Mouse (Mus musculus) adrenal gland, adult (tissue): ENCODE results near the gene Krt32.

Experiments used
- DNase-seq, 2 experiments: peaks; one replicate each; pipeline ENCODE4 v3.0.0; 2022 to 2023; ENCODE audit warnings: low spot score in 1 of 2; ENCODE audit not compliant: inconsistent age in 2 of 2

Gene Krt32

DNA sequence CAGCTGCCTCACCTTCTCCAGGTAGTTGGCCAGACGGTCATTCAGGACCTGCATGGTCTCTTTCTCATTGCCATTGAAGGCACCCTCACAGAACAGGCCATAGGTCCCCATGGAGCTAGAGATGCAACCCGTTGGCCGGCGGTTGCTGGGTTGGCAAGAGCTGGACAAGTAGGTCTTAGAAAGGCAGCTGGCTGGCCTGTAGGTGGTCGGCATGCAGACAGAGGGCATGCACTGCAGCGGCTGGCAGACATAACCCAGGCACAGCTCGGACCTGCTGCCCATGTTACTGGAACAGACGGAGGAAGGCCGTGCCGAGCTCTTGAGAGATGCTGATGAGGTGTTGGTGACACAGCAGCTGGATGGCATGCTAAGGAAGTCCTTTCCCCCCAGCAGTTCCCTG, at the start of gene Krt32:
TSS of gene Krt32 (minus strand) at position 366 of the 400 bp plus-strand sequence.
- no peak for DNase-seq

DNA sequence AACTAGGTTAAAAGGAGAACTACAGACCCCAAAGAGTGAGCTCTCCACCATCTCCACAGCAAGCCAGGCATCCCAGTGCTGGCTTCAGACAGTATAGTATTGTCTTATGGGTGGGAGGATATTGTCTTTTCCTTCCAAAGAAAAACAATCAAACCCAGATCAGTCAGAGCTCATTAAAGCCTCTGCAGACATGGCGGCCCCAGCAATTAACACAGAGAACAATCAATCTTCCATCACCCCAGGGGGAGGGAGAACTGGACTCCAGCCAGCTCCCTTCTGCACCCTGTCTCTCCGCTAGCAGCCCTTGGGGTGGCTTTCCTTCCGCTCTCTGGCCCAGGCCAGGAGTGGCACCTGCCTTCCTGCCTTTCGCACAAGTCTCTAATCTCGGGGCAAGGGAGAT, 49.7 kb upstream of the Krt32 start:
- no peak for DNase-seq

DNA sequence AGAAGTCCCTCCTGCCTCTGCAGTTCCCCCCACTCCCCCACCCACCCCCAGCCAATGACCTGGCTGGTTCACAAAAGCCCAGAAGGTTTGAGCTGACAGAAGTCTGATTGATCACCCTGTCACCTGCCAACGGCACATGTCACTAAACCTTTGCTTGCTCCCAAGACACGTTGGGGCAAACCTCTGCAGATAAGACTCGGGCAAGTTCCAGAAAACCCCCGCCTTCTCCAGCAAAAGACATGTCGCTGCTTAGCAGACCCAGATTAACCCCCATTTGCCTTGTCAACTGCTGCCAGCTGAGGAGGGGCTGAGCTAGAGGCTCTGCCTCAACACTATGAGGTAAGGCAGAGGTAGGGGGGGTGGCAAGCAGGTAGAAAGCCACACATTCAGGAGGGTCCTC, 48.5 kb upstream of the Krt32 start:
- no peak for DNase-seq

DNA sequence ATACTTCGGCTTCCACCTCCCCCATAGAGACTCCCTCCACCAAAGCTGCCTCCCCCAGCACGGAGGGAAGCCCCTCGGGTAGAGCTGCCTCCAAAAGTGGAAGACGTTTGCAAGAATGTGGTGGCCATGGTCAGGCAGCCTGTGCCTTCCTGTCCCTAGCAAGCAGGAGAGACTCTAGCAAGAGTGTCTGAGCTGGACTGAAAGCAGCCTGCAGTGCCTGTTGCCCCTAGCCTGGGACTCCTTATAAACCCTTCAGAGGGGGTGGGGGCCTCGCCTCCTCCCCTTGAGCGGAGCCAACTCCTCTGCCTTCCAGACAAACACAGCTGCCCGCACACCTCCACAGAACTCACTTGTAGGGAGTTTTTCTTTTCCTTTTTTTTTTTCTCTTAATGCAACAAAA, 47.7 kb upstream of the Krt32 start, which contains the start of gene Krt15:
TSS of gene Krt15 (minus strand) at position 198 of the 400 bp plus-strand sequence.
- no peak for DNase-seq

DNA sequence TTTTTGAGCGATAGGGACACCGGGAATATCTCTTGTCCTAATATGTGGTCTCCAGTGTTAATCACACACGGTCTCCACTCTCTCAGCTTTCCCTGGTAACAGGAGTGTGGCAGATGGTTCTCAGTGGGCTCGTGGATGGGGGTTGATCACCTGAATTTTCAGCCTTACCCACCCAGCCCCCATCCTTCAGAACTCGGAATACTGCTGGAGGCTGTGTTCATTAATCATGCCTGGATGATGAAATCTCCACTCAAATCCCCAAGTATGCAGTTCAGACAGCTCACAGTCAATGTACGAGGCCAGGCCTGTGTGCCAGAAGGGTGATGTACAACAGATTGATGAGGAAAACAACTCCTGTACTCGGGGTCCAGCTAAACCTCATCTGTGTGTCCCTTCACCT, 36.9 kb upstream of the Krt32 start:
- peak in 1 of 2 experiments; percentile 39 for DNase-seq

DNA sequence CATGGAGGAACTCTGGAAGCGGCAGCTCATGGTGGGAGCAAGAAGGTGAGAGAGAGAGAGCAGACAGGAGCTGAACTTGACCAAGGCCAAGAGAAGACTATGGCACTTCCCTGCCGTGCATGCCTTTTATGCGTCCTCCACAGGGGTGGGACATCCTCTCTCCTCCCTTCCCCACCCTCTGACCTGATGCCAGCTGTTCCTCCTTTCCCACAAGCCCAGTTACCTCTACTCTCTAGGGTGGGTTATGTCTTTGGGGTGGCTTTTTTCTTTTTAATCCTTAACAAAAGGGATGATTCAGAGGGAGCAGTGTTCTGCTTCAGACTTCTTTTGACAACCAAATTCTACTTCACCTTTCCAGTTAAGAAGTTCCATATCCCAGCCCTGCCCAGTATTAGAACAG, 33.4 kb upstream of the Krt32 start, which contains the start of gene Krt13:
TSS of gene Krt13 (minus strand) at position 101 of the 400 bp plus-strand sequence.
- DNase-seq, result no peak

DNA sequence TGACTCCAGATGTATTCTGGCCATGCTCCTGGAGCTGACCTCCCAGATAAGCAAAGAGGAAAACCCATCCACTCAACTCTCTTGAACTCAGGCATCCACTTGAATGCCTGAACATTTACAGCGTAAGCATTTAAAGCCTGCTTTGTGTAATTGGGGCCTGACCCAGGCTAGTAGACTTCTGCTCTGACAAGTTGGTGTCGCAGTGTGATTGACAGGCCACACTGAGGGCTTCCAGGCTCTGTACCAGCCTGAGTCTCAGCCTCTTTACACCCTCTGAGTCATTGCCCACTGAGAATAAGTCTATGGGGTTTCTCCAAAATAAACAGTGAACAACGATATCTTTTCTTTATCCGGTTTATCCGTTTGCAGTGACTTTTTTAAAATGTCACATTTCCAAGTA, 32.3 kb upstream of the Krt32 start:
- no peak for DNase-seq

DNA sequence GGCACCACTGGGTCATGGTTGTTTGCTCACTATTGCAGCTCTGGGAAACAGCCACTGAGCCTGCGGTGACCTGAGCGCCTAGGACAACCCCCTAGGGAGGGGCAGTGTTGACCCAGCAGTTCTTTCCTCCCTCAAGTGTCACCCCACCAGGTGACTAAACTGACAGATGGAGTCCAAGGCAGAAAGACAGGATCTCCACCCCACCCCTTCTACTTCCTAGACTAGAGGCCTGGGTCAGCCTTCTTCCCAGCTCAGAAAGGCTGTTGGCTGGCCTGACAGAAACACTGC, 25.7 kb upstream of the Krt32 start:
- peak; percentile 45 to 72 for DNase-seq

DNA sequence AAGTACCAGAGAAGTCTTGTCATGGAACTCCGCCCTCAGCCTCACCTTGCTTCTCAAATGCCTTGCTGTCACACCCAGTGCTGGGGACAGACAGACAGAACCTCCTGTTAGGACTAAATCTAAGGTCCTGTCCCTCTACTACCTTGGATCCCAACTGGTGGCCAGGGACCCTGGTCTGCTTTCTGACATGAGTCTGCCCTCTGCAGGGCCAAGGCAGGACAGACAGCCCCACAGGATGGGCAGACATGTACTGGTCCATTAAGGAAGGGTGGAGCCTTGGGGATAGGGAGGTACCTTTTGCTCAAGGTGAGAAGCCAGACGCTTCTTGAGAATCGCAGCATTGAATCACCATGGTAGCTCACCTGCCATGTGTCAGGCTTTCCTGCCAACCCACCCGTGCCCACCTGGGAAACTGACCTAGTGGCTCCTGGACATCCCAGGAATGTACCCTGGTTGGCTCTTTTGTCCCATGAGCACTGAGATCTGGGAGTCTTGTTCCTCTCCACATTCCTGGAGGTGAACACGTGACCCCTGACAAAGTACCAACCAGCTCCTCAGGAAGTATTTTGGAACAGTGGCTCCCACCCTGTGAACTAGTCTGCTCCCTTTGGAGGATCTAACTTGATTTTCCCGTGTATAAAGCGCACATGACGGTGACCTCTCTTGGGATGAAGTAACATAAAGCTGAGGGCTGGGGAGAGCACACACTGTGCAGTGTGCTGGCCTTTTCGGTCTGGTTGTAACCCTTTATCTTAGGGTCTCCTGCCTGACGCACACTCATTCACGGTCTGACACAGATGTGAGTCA, 25.1 kb upstream of the Krt32 start:
- no peak for DNase-seq

DNA sequence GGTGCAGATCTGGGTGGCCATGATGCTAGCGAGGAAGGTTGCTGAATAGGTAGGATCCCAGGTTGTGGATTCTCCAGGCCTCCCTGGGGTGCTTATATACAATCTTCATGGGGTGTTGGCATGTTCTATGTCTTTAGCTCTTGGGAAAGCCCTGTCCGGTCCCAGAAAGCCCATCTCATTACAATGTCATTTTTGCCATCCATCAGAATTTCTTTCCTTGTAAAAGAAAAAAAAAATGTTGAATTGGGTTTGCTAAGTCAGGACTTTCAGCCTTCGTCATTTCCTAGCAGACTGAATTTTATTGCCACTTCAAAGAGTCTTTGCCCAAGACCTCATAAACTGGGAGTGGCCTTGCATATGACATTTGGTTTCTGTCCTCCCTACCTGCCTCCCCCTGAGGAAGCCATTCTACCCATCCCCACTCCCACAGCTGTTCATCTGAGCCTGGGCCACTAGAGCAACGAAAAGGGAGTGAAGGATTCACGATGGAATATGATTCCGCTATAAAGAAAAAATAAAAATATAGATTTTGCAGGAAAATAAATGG, 17.6 kb upstream of the Krt32 start, which contains the start of gene Krt36:
TSS of gene Krt36 (minus strand) at position 51 of the 547 bp plus-strand sequence.
- DNase-seq, result no peak

DNA sequence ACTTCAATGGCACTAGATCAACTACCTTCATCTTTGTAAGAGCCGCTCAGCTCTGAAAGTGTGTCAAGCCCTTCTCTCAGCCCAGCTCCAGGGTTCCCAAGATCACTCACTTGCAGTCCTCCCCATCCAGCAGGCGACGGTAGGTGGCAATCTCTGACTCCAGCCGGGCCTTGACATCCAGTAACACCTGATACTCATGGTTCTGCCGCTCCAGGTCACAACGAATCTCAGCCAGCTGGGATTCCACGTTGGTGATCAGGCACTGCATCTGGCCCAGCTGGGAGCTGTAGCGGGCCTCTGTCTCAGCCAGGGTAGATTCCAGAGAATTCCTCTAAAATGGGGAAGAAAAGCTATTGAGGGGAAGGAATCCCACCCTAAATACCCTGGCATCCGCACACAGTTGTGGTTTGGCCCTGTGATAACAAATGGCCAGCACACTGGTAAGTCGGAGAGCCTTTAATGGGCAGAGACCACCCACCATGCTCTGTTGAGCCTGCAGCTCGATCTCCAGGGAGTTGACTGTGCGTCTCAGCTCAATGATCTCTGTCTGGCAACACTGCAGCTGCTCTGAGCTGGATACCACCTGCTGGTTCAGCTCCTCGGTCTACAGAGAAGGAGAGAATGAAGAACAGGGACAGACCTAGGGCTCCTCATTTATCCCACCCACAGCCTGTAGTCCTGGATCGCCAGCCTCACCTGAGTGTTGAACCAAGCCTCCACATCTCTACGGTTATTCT, 14.8 kb upstream of the Krt32 start:
- no peak for DNase-seq

DNA sequence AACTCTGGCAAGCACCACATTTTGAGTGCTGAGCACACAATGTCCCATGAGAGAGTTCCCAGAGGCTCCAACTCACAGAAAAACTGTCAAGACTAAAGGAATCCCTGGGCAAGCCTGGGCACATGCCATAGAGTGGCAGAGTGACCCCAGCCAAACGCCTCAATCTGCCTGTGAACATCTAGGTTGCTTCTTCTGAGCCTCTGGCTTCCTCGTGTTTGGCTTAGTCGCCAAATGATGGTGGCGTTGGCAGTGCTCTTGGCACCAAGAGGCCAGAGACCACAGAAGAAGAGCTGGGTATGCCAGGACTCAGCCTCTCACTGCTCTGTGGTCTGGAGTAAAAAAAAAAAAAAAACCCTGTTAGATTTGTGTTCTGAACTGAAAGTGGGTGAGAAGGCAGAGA, 12.4 kb upstream of the Krt32 start:
- no peak for DNase-seq

DNA sequence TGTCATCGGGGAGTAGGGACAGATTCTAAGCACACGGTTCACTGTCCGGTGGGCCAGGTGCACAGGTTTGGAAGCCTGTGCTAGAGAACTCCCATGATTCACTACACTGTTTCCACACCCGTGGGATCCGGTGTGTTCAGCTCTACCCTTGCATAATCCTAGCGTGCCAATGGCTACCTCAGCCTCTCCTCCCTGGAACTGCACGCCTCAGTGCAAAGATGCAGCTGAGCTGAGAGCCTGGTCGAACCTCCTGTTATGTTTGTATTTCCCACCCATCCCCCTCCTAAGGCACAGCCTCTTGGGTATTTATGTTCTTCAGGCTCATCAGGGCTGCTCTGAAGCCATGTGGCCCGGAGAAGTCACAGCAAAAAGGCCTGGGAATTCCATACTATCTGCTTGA, 9.8 kb upstream of the Krt32 start:
- no peak for DNase-seq

DNA sequence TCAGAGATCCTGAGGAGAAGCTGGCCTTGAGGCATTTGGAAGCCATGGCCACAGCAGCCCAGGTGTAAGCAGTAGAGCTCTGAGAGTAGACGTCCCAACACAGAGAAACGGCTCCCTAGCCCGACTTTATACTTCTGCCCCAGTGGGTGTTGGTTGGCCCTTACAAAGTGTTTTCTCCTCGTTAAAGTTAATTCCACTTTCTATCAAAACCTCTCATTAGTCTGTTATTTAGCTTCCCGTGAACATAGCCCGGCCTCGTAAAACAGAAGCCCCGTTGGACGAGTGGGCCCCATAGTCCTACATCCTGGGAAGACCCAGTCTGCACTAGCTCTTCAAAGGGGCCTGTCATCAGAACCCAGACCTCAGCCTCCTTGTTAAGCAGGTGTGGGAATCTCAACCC, 8.1 kb upstream of the Krt32 start, which contains the start of gene Krt35:
TSS of gene Krt35 (minus strand) at position 101 of the 400 bp plus-strand sequence.
- DNase-seq, result no peak

DNA sequence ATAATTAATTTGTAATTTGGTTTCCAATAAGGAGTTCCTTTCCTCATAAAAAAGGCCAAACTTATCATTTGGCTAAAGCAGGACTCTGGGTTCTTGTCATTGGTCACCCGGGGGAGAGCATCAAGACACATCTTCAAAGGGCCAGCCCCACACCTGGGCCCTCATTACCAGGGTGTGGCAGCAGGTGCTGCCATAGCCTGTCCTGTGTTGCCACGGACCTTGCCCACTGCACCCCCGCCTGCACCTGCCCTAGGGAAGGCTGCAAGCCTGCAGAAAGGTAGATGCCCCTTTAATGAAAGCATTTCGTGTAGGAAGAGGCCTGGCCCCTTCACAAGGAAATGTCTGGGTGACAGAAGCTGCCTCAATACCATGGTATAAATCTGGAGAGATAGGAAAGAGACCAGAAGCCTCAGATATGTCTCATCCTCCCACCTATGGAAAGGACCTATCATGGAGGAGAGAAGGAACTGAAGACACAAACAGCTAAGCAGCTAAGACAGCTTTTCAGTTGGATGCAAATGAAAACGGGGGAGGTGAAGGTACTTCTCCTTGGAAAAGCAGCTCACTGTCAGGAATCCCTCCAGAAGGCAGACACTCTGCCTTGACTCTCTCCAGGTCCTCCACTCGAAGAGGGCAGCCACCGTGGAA, 476 bp upstream of the Krt32 start:
- no peak for DNase-seq

DNA sequence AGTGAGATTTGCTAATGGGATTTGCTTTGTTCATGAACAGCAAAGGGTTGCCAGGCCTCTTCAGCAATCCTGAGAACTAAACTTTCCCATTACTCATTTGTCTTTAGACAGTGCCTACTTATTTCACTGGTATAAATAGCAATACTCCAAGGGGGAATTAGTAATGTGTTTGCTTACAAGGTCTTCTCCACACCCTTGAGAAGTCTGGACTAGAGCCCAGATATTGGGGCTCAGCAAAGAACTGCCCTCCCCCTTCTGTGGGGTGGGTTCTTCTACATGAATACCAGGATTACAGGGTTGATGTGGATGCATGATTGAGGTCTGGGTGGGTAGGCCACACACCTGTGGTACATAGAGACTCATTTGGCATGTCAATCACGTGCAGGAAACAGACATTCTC, 14.2 kb downstream of the Krt32 start:
- no peak for DNase-seq

DNA sequence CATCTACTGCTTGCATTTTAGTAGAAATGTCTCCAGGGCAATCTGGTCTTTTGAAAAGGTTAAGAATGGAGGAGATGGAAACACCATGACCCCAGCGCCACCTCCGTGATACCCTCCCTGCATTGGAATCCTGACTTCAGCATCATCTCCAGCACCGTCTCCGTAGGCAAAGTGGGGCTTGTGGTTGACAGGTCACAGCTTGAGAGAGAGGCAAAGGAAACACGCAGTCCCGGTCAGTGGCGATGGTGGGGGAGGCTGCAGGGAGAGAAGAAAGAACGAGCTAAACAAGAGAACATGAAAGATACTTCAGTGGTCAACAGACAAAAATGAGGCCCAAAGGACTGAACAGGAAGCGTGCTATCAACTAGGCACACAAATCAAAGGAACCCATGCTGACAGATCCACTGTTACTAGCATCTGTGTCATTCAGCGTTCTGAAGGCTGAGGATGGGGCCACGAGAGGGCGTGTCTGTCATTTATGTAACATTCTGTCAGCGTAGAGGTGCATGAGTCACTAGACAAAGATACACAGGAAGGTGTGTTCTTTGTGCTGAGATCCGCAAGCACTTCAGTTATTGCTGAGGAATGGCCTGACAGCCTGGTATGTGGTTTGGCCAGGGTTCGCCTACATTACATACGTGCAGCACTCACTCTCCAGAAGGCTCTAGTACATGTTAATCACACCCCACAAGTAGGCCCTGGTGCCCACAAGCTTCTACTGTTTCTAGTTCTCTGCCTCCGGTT, 20.6 kb downstream of the Krt32 start:
- DNase-seq, result peak in 1 of 2 experiments; percentile 24

DNA sequence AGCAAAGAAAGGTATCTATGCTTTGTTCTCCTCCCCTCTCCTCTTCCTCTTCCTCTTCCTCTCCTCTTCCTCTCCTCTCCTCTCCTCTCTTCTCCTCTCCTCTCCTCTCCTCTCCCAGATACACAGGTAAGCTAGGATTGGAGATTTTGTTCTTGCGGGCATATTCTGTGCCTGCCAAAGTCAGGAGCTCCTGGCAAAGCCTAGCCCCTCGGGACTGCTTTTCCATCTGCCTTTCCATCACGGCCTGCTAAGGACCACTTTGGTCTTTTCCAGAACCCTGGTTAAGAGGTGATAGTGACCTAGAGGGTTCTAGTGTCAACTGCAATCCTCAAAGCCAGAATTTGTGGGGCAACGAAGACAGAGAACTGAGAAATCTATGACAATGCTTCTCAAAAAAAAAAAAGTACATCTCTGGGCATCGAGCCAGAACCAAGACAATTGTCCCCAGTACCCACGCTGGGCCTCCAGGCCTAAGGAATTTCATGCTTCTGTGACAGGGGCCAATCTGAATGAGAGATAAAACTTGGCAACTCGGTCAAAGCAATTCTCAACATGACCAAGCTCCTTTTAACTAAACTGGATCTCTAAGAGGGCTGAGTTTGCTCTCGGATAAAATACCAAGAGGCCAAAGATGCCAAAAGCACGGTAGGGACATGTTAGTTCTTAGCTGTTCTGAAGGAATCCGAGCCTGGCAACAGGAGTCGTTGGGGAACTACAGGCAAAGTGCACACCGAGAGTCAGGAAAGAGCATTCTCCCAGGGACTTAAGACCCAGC, 21.6 kb downstream of the Krt32 start:
- DNase-seq, result no peak

DNA sequence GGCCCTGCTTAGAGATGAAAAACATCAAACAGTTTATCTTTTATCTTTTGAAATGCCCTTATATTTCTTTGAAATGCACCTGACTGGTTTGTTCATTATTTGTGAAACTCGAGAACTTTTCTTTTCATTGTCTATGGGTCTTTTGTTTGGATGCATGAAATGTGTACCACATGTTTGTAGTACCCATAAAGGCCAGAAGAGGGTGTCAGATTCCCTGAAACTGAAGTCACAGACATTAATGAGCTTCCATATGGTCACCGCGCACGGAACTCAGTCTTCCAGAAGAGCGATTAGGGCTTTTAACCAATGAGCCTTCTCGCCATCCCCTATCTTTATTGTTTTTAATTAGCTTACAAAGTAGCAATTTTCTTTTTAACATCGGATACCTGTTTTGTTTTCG, 29.2 kb downstream of the Krt32 start:
- no peak for DNase-seq
